Mouse (Mus musculus): ENCODE measurements around the gene Notch2. TPM values are rescaled to one million over a fixed set of nuclear protein-coding genes. Genes with fewer than 3 reads are reported as not detected.

Gene Notch2
- polyA plus RNA-seq, 1 experiment from 2014 or later = 15.6 TPM

DNA sequence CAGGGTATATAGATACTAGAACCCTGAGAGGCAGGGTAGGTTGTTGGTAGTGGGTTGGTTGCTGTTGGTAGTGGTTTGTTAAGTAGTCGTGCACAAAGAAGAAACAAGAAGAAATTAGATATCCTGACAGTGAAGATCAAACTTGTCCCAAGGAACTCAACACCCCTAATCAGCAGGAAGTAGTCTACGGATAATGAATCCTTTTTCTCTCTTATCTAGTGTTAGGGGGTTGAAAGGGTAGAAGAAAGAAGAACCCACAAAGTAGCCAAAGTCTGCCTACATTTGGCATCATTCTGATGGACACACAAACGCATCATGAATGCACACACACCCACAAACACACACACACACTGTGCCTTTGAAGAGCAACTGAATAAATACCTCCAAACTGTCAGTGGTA is 9.1 kb upstream of the Notch2 start:
- WGBS = 75% methylated on average over 3 of the region's 3 CpGs
- H3K27ac ChIP-seq = no peak overlapping the region

DNA sequence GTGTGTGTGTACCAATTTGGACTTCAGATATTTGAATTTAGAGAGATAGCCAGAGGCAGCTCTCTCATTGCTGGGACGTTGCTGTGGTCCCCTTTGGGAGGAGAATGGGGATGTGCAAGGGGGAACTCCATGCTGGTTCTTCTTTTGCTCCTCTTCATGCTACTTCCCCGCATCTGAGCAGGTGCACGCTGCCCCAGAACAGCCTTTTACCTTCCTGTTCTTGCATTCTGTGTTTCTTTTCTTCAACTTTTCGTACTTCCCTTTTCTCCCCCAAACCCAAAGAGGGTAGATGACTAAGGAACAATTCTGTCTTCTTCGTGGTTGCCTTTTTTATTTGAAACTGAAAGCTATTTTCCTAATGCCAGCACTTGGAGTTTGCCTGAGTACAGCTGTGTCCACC is 8.0 kb upstream of the Notch2 start:
- Histone ChIP-seq H3K4me3 (no peak overlapping the region), H3K27ac (no peak overlapping the region), H3K36me3 (no peaks in the 10 kb centered on the region), H3K27me3 (ENCODE audit: insufficient read depth, poor library complexity, severe bottlenecking) (no peaks in the 10 kb centered on the region), H3K9me3 (no peaks in the 10 kb centered on the region), H3K4me1 (replicated peaks) (0 out of 2 replicates have a peak, but pooled peaks cover 4% of the 10 kb centered on the region)
- WGBS = 78% methylated on average over 5 of the region's 5 CpGs
- DNase-seq (ENCODE audit: low spot score) = no peak

More for the DNA sequence above, 9.1 kb upstream of the Notch2 start:
- no peak for DNase-seq (ENCODE audit: low spot score)
- H3K27me3 ChIP-seq (ENCODE audit: insufficient read depth, poor library complexity, severe bottlenecking) = no peaks in the 10 kb centered on the region
- no peaks in the 10 kb centered on the region for H3K9me3 ChIP-seq
- H3K4me1 ChIP-seq (replicated peaks) = 0 out of 2 replicates have a peak, but pooled peaks cover 2% of the 10 kb centered on the region
- H3K36me3 ChIP-seq = no peaks in the 10 kb centered on the region
- H3K4me3 ChIP-seq = no peak overlapping the region

DNA sequence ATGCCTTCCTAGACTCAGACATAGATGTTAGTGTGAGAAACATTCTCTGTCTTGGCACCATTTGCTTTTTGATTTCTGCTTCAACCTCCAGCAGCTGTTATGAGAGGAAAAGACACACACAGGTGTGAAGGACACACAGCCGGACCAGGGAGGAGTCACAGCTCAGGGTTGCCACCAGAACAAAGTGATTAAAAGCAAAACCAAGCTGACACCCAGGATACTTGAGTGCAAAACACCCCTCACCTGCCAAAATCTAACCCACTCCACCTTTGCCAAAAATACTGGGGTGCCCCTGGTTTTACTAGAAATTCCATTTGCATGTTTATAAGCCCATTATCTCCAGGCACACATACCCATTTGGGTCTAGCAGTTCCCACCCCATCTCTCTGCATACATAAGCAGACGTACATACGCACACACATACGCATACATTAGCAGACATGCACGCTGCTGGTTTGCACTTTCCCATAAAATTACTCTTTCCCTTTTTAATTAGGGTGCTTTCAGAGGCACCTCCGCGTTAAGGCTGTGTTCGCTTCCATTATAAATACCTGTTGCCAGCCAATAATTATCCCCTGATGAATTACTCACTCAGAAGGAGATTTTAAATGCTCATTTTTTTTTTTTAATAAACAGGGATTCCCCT is 7.2 kb upstream of the Notch2 start:
- Histone ChIP-seq H3K36me3 (no peaks in the 10 kb centered on the region), H3K4me1 (replicated peaks) (0 out of 2 replicates have a peak, but pooled peaks cover 4% of the 10 kb centered on the region), H3K4me3 (no peak overlapping the region), H3K27ac (no peak overlapping the region), H3K9me3 (no peaks in the 10 kb centered on the region), H3K27me3 (ENCODE audit: insufficient read depth, poor library complexity, severe bottlenecking) (no peaks in the 10 kb centered on the region)
- no peak for DNase-seq (ENCODE audit: low spot score)
- WGBS = 86% methylated on average over 8 of the region's 8 CpGs

DNA sequence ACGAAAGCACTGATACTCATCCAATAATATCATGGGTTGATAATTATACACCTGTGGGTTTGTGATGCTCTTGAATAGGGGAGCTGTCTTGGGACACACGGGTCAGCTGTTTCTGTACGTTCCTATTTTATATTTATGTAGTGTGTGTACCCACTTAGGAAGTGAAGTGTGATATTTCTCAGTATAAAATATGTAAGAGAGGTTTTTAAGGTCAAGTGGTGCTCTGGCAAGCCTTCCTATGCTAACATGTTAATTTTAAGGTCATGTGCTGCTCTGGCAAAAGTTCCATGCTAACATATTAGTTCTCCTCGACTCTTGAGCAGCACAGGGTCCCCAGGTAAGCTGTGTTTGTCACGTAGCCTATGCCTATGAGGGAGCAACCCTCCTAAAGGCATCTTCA is 6.4 kb upstream of the Notch2 start:
- 0 out of 2 replicates have a peak, but pooled peaks cover 4% of the 10 kb centered on the region for H3K27me3 ChIP-seq (ENCODE audit: insufficient read depth, poor library complexity, severe bottlenecking)
- no peak for DNase-seq (ENCODE audit: low spot score)
- WGBS = 89% methylated on average over 5 of the region's 5 CpGs
- H3K27ac ChIP-seq = no peak overlapping the region
- H3K4me3 ChIP-seq = no peak overlapping the region
- no peaks in the 10 kb centered on the region for H3K36me3 ChIP-seq
- no peaks in the 10 kb centered on the region for H3K9me3 ChIP-seq
- H3K4me1 ChIP-seq (replicated peaks) = 0 out of 2 replicates have a peak, but pooled peaks cover 4% of the 10 kb centered on the region

DNA sequence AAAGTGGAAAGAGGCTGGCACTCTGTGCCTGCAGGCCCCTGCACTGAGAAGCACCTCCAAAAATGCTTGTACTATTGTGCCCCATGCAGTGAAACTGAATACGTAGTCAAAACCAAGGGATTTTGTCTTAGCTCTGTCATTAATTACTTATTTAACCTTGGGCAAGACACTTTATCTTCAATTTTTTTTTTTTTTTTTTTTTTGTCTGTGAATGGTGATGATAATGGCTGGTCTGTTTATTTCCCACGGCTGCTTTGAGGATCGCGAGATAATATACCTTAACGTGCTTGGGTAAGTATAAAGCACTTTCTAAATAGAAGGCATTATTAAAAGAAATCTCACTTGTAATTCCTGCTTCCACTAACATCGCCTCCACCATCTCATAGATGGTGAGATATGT is 5.2 kb upstream of the Notch2 start:
- Histone ChIP-seq H3K4me3 (no peak overlapping the region), H3K27ac (no peak overlapping the region), H3K36me3 (no peaks in the 10 kb centered on the region), H3K4me1 (replicated peaks) (peaks cover 9% of the 10 kb centered on the region), H3K9me3 (no peaks in the 10 kb centered on the region), H3K27me3 (ENCODE audit: insufficient read depth, poor library complexity, severe bottlenecking) (peaks cover 7% of the 10 kb centered on the region; the same call in 1 of the 2 replicates)
- no peak for DNase-seq (ENCODE audit: low spot score)
- 90% methylated on average over 6 of the region's 6 CpGs for WGBS

DNA sequence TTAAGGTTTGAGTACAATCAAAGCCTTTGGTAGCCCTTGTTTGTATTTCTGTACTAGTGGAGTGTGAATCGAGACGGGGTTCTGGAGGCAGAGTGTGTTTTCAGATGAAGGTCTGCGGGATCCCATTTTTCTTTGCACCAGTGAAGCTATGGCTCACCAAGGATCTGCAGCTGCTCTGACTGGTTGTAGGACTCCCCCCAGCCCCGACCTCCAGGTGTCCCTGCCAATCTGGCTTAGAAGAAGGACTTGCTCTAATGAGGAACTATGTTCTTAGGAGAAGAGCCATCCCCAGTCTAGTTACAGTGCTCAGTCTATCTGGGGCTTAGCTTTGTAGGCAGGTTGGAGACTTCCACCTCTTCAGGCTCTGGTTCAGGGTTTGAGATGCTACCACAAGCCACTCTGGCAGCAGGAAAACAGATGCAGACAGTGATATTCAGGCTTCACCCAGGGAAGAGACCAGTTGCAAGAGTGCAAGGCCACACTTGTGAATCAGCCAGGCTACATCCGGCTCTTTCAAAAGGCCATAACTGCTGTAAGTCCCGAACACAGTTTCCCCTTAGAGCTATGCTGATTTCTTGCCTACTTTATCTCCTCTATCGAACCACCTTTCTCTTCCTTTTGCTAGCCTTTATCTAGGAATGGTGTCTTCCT is 4.0 kb upstream of the Notch2 start:
- H3K36me3 ChIP-seq = no peaks in the 10 kb centered on the region
- WGBS = 67% methylated on average over 7 of the region's 7 CpGs
- DNase-seq (ENCODE audit: low spot score) = no peak
- H3K27ac ChIP-seq = no peak overlapping the region
- peaks cover 19% of the 10 kb centered on the region for H3K4me1 ChIP-seq (replicated peaks)
- H3K27me3 ChIP-seq (ENCODE audit: insufficient read depth, poor library complexity, severe bottlenecking) = peaks cover 7% of the 10 kb centered on the region; the same call in 1 of the 2 replicates
- H3K4me3 ChIP-seq = no peak overlapping the region
- H3K9me3 ChIP-seq = no peaks in the 10 kb centered on the region

DNA sequence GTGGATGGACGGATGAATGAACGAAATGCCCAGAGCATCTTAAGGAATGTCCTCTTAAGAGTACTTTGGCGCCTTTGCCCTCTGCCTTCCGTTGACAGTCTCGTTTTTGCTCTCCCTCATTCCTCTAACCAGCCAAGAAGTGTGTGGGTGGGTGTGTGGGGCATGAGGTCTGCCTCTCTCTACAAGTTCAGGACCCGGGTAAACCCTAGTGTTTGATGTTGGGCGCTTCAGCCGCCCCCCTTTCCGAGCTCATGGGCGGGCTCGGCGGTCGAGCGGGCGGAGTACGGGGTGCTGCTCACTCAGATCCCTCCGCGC is 284 bp upstream of the Notch2 start:
- H3K27ac ChIP-seq = peak overlapping the region; percentile 97
- WGBS = under 1% methylated on average over 18 of the region's 18 CpGs

DNA sequence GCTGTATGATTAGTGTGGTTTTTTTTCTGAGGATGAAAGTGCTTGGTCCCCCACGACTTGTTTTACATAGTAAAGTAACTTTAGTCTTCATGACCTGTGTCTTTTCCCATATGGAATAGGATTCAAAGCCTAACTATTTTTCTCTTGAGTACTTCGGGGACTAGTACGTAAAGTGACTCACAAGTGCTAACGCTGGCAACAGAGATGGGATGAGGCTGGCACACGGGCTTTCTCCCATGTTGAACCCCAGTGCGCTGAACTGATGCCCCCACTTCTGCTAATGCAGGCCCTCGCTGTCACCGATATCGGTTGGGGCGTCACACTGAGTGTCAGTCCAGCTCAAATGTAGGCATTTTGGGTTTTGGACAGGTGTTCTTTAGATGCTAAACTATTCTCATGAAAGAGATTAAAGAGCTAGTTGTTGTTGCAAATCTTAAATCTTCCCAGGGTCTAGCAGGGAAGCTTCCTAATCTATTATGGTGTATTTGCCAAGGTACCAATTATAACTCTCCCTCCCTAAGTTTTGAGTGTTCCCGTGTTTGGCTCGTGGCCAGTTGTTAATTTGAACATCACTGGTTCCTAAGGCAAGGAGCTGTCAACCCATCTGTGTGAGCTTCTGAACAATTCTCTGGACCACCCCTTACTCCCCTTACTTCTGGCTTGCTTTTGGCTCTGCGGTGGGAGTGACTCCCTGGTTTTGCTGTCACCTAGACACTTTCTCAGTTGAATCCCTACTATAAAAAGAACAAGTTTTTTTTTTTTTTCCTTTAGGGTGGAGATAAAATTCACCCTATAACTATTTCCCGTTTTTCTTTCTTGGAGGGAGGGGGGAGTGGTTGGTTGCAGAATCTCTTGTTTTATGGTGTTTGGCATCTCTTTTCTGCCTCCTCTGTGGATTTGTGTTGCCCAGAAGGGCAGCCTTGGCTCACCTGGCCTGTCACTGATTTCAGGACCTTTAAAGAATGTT is 2.2 kb downstream of the Notch2 start:
- Histone ChIP-seq H3K9me3 (no peaks in the 10 kb centered on the region), H3K36me3 (no peaks in the 10 kb centered on the region), H3K4me1 (replicated peaks) (peaks cover 75% of the 10 kb centered on the region), H3K27ac (no peak overlapping the region), H3K27me3 (ENCODE audit: insufficient read depth, poor library complexity, severe bottlenecking) (peaks cover 14% of the 10 kb centered on the region), H3K4me3 (peak overlapping the region; percentile 92)
- 77% methylated on average over 14 of the region's 14 CpGs for WGBS
- DNase-seq (ENCODE audit: low spot score) = no peak

More for the DNA sequence above, 284 bp upstream of the Notch2 start:
- Histone ChIP-seq H3K27me3 (ENCODE audit: insufficient read depth, poor library complexity, severe bottlenecking) (peaks cover 7% of the 10 kb centered on the region; the same call in 1 of the 2 replicates), H3K9me3 (no peaks in the 10 kb centered on the region), H3K36me3 (no peaks in the 10 kb centered on the region), H3K4me3 (peak overlapping the region; percentile 92), H3K4me1 (replicated peaks) (peaks cover 56% of the 10 kb centered on the region)
- no peak for DNase-seq (ENCODE audit: low spot score)

DNA sequence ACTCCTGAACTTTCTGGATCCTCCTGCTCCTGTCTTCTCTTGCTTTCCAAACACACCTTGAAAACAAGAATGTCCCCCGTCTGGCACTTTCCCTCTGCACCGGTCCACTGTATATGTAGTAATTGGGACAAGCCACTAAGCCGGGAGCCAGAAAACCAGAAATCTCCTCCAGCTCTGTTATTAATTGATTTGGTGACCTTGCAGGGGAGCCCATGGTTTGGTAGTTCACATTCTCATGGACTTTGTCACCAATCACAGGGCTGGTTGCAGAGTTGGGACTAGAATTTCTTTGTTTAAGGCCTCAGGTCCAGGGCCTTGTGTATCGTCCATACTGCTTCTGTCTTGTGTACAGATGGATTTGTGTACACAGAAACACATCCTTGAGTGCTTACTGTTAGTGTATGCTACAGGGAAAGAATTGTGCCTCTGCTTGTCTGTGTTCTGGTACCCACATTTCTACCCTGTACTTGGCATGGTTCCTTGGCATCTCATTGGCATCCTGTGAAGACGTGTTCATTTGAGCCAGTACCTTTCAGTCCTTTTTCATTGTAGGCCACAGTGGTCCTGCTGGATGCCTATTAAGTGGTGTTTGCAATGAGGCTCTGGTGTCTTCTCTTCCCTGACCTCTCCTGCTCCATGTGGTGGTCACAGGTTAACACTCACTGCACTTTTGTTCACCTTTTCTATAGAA is 3.7 kb downstream of the Notch2 start:
- Histone ChIP-seq H3K9me3 (no peaks in the 10 kb centered on the region), H3K36me3 (no peaks in the 10 kb centered on the region), H3K27me3 (ENCODE audit: insufficient read depth, poor library complexity, severe bottlenecking) (peaks cover 9% of the 10 kb centered on the region), H3K4me3 (no peak overlapping the region), H3K4me1 (replicated peaks) (peaks cover 80% of the 10 kb centered on the region), H3K27ac (no peak overlapping the region)
- WGBS = 76% methylated on average over 5 of the region's 5 CpGs
- DNase-seq (ENCODE audit: low spot score) = no peak

DNA sequence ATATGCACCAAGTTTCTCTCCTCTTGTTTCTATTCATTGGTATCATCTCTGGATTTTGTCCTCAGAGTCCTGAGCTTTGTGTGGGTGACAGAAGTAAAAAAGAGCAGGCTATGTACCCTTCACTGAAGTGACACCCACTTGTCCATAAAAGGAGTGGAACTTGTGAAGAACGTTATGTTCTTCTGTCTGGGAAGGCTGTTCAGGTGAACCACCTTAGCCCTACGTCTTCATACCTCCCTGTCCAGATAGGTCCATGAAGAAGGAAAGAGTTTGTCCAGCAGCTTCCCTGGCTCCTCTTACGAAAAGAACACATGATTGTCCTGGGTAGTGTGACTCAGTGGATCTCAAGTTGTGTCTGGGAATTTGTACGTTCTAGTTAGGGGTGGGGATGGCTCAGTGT is 4.9 kb downstream of the Notch2 start:
- DNase-seq (ENCODE audit: low spot score) = no peak
- H3K27ac ChIP-seq = no peak overlapping the region
- no peaks in the 10 kb centered on the region for H3K36me3 ChIP-seq
- no peak overlapping the region for H3K4me3 ChIP-seq
- H3K4me1 ChIP-seq (replicated peaks) = peaks cover 74% of the 10 kb centered on the region
- peaks cover 7% of the 10 kb centered on the region; the same call in 1 of the 2 replicates for H3K27me3 ChIP-seq (ENCODE audit: insufficient read depth, poor library complexity, severe bottlenecking)
- WGBS = 83% methylated on average over 4 of the region's 4 CpGs
- H3K9me3 ChIP-seq = no peaks in the 10 kb centered on the region

DNA sequence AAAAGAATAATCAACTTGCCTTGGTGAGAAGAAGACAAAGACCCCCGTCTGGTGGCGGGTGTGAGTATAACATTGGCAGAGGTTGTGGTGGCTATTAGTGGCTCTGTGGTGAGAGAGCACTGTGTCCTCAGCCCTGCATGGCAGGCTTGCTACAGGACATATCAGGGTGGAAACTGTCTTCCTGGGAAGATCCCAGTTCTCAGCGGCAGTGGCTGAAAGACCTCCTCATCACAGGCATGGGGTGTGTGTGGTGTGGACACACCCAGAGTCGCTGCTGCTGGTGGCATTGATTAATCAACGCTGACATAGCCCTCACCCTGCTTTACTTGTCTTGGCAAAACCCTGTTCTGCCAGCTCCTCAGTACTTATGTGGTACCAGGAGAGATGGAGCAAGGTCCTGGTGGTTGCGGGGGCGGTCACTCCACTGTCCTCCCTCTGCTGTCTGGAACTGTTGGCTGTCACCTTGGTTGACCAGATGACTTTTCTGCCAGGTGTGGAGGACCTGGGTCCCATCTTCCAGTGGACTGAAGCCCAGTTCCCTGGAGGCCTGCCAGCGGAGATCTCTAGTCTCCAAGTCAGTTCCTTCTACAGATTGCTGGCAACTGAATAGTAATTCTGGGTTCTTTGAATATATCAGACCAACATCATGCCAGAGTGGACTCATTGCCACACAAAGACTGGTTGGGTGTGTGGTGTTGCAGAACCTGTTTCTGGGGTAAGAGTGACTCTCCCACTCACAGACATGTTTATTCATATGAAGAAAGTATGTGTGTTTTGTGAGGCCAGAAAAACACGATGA is 7.3 kb downstream of the Notch2 start:
- peak overlapping the region; percentile 50; the same call in 1 of the 2 replicates for H3K27ac ChIP-seq
- no peak overlapping the region for H3K4me3 ChIP-seq
- H3K27me3 ChIP-seq (ENCODE audit: insufficient read depth, poor library complexity, severe bottlenecking) = peaks cover 7% of the 10 kb centered on the region; the same call in 1 of the 2 replicates
- H3K4me1 ChIP-seq (replicated peaks) = peaks cover 75% of the 10 kb centered on the region
- no peaks in the 10 kb centered on the region for H3K36me3 ChIP-seq
- DNase-seq (ENCODE audit: low spot score) = no peak
- WGBS = 76% methylated on average over 9 of the region's 9 CpGs
- H3K9me3 ChIP-seq = no peaks in the 10 kb centered on the region

Measured in hindbrain, embryonic 10.5 days (tissue).